9 mouse cellular contexts compared by ENCODE assay signal in the genomic region with DNA sequence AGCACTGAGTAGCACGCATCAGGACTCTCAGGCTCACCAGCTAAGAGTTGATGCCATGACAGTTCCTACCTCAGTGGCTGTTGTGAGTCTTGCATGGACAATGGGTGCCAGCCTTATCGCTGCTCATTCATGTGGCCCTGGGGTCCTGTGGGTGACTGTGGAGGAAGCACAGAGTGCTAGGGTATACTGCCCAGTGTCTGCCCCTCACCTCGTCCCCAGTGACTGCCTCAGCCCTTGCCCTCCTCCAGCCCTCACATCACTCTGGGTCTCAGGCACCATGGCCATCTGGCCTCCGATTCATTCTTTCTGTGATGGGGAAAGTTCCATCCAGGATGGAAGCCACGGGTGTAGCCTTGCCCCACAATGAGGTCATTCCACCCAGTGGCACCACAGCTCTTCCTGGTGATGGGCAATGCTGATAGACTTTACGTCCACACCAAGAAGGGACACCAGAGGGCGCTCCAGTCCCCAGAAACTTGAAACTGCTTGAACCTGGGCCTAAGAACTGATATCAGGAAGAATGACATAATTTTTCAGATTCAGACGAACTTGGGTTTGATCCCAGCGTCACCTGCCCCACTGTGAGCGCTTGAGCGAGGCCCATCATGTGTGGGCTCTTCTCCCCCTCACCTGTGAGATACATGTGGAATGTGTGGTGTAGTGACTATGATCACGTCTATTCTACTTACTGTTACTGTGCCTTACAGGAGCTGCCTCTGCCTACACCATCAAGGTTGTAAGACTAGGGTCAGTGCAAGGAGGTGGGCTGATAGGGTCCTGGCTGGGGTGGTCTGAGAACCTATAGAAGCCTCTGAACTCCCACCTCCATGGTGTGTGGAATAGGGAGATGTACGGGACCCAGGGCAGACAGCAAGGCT. TPM values are rescaled to one million over a fixed set of nuclear protein-coding genes. Genes with fewer than 3 reads are reported as not detected.
A peak's percentile ranks its signal among the peaks of the same experiment; 100 is the strongest.
DNase-seq lines count a peak whose midpoint lies in the region; ATAC-seq and TF ChIP-seq lines count a peak whose summit lies in the region.
"Had no signal": no experiment of that assay in that cellular context is flagged by ENCODE, and none has a peak within 500 bp of the region (broad histone marks: within the 10 kb centered on the region; RNA-seq: fewer than 3 reads in every experiment).

No protein-coding gene starts in this region.

- no peaks in the 10 kb centered on the region for H3K9me3 ChIP-seq in kidney, embryonic 15.5 days (replicated peaks)
- no peaks in the 10 kb centered on the region for H3K9me3 ChIP-seq in liver, embryonic 11.5 days (ENCODE audit: control insufficient read depth, low read length)
- H3K9me3 ChIP-seq in neural tube, embryonic 12.5 days = no peaks in the 10 kb centered on the region
- H3K9me3 ChIP-seq in stomach, postnatal 0 days (ENCODE audit: control insufficient read depth, low read length) = no peaks in the 10 kb centered on the region

- no peak overlapping the region for H3K9ac ChIP-seq in kidney, embryonic 15.5 days
- H3K9ac ChIP-seq in liver, embryonic 11.5 days (ENCODE audit: low read depth, low read length) = no peak overlapping the region
- no peak overlapping the region for H3K9ac ChIP-seq in neural tube, embryonic 12.5 days
- H3K9ac ChIP-seq in stomach, postnatal 0 days (ENCODE audit: low read length) = no peak overlapping the region

- 42% methylated on average over 13 of the region's 13 CpGs for WGBS in kidney, embryonic 15.5 days
- WGBS in liver, embryonic 11.5 days = 38% methylated on average over 13 of the region's 13 CpGs
- 43% methylated on average over 13 of the region's 13 CpGs for WGBS in neural tube, embryonic 12.5 days
- 41% methylated on average over 13 of the region's 13 CpGs for WGBS in stomach, postnatal 0 days

- H3K4me2 ChIP-seq in kidney, embryonic 15.5 days = no peak overlapping the region
- H3K4me2 ChIP-seq in liver, embryonic 11.5 days = no peak overlapping the region
- H3K4me2 ChIP-seq in neural tube, embryonic 12.5 days (replicated peaks) = no peak overlapping the region
- no peak overlapping the region for H3K4me2 ChIP-seq in stomach, postnatal 0 days (replicated peaks; ENCODE audit: low read depth)

- no peak for TF ChIP-seq EP300 in stomach, postnatal 0 days (optimal IDR thresholded peaks at IDR 0.05)

- H3K4me3 ChIP-seq in kidney, embryonic 15.5 days (replicated peaks) = no peak overlapping the region
- H3K4me3 ChIP-seq in liver, embryonic 11.5 days (ENCODE audit: low read depth, low read length) = no peak overlapping the region
- H3K4me3 ChIP-seq in neural tube, embryonic 12.5 days = no peak overlapping the region
- H3K4me3 ChIP-seq in stomach, postnatal 0 days (ENCODE audit: low read depth, low read length) = no peak overlapping the region
- H3K4me3 ChIP-seq: erythroblast, embryonic 14.5 days had no signal

- H3K27ac ChIP-seq in kidney, embryonic 15.5 days = no peak overlapping the region
- H3K27ac ChIP-seq in liver, embryonic 11.5 days (ENCODE audit: low read depth, low read length) = no peak overlapping the region
- H3K27ac ChIP-seq in neural tube, embryonic 12.5 days = no peak overlapping the region
- H3K27ac ChIP-seq in stomach, postnatal 0 days (replicated peaks) = no peak overlapping the region

- DNase-seq in B cell, adult 2 months = peak; percentile 90 to 91
- DNase-seq in adrenal gland, adult 2 months = peak; percentile 71
- DNase-seq in embryo, embryonic 10.5 days (ENCODE audit: low spot score) = peak; percentile 90
- DNase-seq in gastrocnemius, postnatal 4 days (ENCODE audit: low spot score in 2 of 2) = peak; percentile 60 to 73
- DNase-seq in liver, embryonic 11.5 days (ENCODE audit: low spot score) = peak; percentile 63
- peak; percentile 90 for DNase-seq in stomach, postnatal 0 days (ENCODE audit: low spot score)

- no peaks in the 10 kb centered on the region for H3K27me3 ChIP-seq in kidney, embryonic 15.5 days
- peaks cover 6% of the 10 kb centered on the region for H3K27me3 ChIP-seq in liver, embryonic 11.5 days (replicated peaks; ENCODE audit: control insufficient read depth, insufficient read depth, low read length)
- peaks cover 1% of the 10 kb centered on the region; the same call in 1 of the 2 replicates for H3K27me3 ChIP-seq in neural tube, embryonic 12.5 days (replicated peaks)
- H3K27me3 ChIP-seq in stomach, postnatal 0 days (ENCODE audit: control insufficient read depth, insufficient read depth, low read length) = no peaks in the 10 kb centered on the region

- peak; percentile 94 for TF ChIP-seq CTCF in stomach, postnatal 0 days (IDR thresholded peaks at IDR 0.05; ENCODE audit: low read depth)

- peaks cover 13% of the 10 kb centered on the region; the same call in 1 of the 2 replicates for H3K36me3 ChIP-seq in kidney, embryonic 15.5 days
- H3K36me3 ChIP-seq in liver, embryonic 11.5 days (ENCODE audit: control insufficient read depth, insufficient read depth, low read length) = peaks cover 3% of the 10 kb centered on the region; the same call in 1 of the 2 replicates
- no peaks in the 10 kb centered on the region for H3K36me3 ChIP-seq in neural tube, embryonic 12.5 days
- peaks cover 35% of the 10 kb centered on the region for H3K36me3 ChIP-seq in stomach, postnatal 0 days (ENCODE audit: control insufficient read depth, insufficient read depth, low read length)

- 0 out of 2 replicates have a peak, but pooled peaks have one; percentile 23 for ATAC-seq in kidney, embryonic 15.5 days (replicated peaks; ENCODE audit: low FRiP score)
- ATAC-seq in liver, embryonic 11.5 days (replicated peaks; ENCODE audit: low FRiP score) = 0 out of 2 replicates have a peak, but pooled peaks have one; percentile 20
- ATAC-seq in neural tube, embryonic 12.5 days (ENCODE audit: low FRiP score, low read depth) = peak; percentile 48; the same call in 1 of the 2 replicates
- ATAC-seq in stomach, postnatal 0 days (ENCODE audit: low FRiP score, low TSS enrichment) = peak; percentile 81

- H3K4me1 ChIP-seq in kidney, embryonic 15.5 days = no peaks in the 10 kb centered on the region
- no peaks in the 10 kb centered on the region for H3K4me1 ChIP-seq in liver, embryonic 11.5 days (replicated peaks; ENCODE audit: control insufficient read depth, insufficient read depth, low read length)
- no peaks in the 10 kb centered on the region for H3K4me1 ChIP-seq in neural tube, embryonic 12.5 days
- peaks cover 2% of the 10 kb centered on the region; the same call in 1 of the 2 replicates for H3K4me1 ChIP-seq in stomach, postnatal 0 days (replicated peaks; ENCODE audit: control insufficient read depth, insufficient read depth)

RNA-seq across cellular contexts. Expression of a gene that starts 32.8 kb away (rescaled TPM):
- 1,000 to 10,000 TPM in 1 of 2 experiments, 100 to 1,000 TPM in 1; 335 to 1,033 TPM for total RNA-seq in adrenal gland, adult 2 months (2021)
- polyA plus RNA-seq in adrenal gland, adult 2 months (2012; rRNA removed) = 607 and 810 TPM in 2 replicates
- 100 to 1,000 TPM; 259 to 284 TPM for total RNA-seq in gastrocnemius, postnatal 4 days (2021)
- polyA plus RNA-seq in kidney, embryonic 15.5 days (2015; fragmentation: Nextera tagmentation; extraction: Ambion mirVana) = 129 and 144 TPM in 2 replicates
- polyA plus RNA-seq in liver, embryonic 11.5 days (2014; fragmentation: Nextera tagmentation; extraction: Ambion mirVana) = 76.4 and 85.4 TPM in 2 replicates
- polyA plus RNA-seq in neural tube, embryonic 12.5 days (2016; fragmentation: Nextera tagmentation; extraction: Ambion mirVana) = 39.0 and 41.0 TPM in 2 replicates
- 398 and 433 TPM in 2 replicates for polyA plus RNA-seq in stomach, postnatal 0 days (2015; fragmentation: Nextera tagmentation; extraction: Ambion mirVana)

RNA-seq across cellular contexts. Expression of a gene that starts 47.8 kb away (rescaled TPM):
- 10 to 100 TPM; 50.4 to 54.6 TPM for total RNA-seq in adrenal gland, adult 2 months (2021)
- 14.1 and 15.0 TPM in 2 replicates for polyA plus RNA-seq in adrenal gland, adult 2 months (2012; rRNA removed)
- total RNA-seq in gastrocnemius, postnatal 4 days (2021) = 10 to 100 TPM; 34.1 to 50.4 TPM
- 31.6 and 34.1 TPM in 2 replicates for polyA plus RNA-seq in kidney, embryonic 15.5 days (2015; fragmentation: Nextera tagmentation; extraction: Ambion mirVana)
- 87.7 and 97.0 TPM in 2 replicates for polyA plus RNA-seq in liver, embryonic 11.5 days (2014; fragmentation: Nextera tagmentation; extraction: Ambion mirVana)
- 10.8 and 14.3 TPM in 2 replicates for polyA plus RNA-seq in neural tube, embryonic 12.5 days (2016; fragmentation: Nextera tagmentation; extraction: Ambion mirVana)
- polyA plus RNA-seq in stomach, postnatal 0 days (2015; fragmentation: Nextera tagmentation; extraction: Ambion mirVana) = 53.5 and 56.9 TPM in 2 replicates

Comparison
In these comparisons a context has a peak if more than half of its experiments do, and no peak if none do; other contexts are left out.
1. ATAC-seq: peak in every context shown above with its lines; median percentile 81 in stomach, postnatal 0 days; 48 in neural tube, embryonic 12.5 days; 23 in kidney, embryonic 15.5 days; 20 in liver, embryonic 11.5 days.